Mouse (Mus musculus) liver, embryonic 11.5 days (tissue): ENCODE data around the gene Abca5. TPM values are rescaled to one million over a fixed set of nuclear protein-coding genes. Genes with fewer than 3 reads are reported as not detected.

ENCODE experiments used
- ATAC-seq: fragments of 200-750 bp; cut with Nextera tagmentation; replicated peaks from 2 replicates; pipeline ENCODE4 v1.8.0; 2017; ENCODE audit warnings: moderate number of reproducible peaks, mild to moderate bottlenecking, moderate TSS enrichment, moderate library complexity; ENCODE audit not compliant: low FRiP score
- DNase-seq: peaks from one replicate; pipeline ENCODE4 v3.0.0-alpha.2; 2017; ENCODE audit warnings: low spot score
- H3K27ac ChIP-seq: fragments of 300-500 bp; sonication (generic); 2 replicates; pipeline ENCODE4 v1.5.1; 2014; ENCODE audit warnings: mild to moderate bottlenecking, low read depth, low read length, control low read depth
- H3K27me3 ChIP-seq: fragments of 300-500 bp; sonication (generic); replicated peaks from 2 replicates; pipeline ENCODE4 v1.6.1; 2014; ENCODE audit warnings: low read length, mixed read lengths; ENCODE audit not compliant: control insufficient read depth, insufficient read depth
- H3K36me3 ChIP-seq: fragments of 300-500 bp; sonication (generic); 2 replicates; pipeline ENCODE4 v1.6.1; 2014; ENCODE audit warnings: mild to moderate bottlenecking, low read length, moderate library complexity, mixed read lengths; ENCODE audit not compliant: control insufficient read depth, insufficient read depth
- H3K4me1 ChIP-seq: fragments of 300-500 bp; sonication (generic); replicated peaks from 2 replicates; pipeline ENCODE4 v1.6.1; 2014; ENCODE audit warnings: low read length, mixed read lengths; ENCODE audit not compliant: control insufficient read depth, insufficient read depth
- H3K4me2 ChIP-seq: fragments of 300-500 bp; sonication (generic); 2 replicates; pipeline ENCODE4 v1.6.1; 2014; ENCODE audit warnings: mild to moderate bottlenecking, control low read depth, moderate library complexity
- H3K4me3 ChIP-seq: fragments of 300-500 bp; sonication (generic); 2 replicates; pipeline ENCODE4 v1.5.1; 2014; ENCODE audit warnings: low read depth, low read length, control low read depth
- H3K9ac ChIP-seq: fragments of 300-500 bp; sonication (generic); 2 replicates; pipeline ENCODE4 v1.6.1; 2014; ENCODE audit warnings: low read depth, low read length, control low read depth
- H3K9me3 ChIP-seq: fragments of 300-500 bp; sonication (generic); 2 replicates; pipeline ENCODE4 v1.6.1; 2016; ENCODE audit warnings: low read length, inconsistent platforms, mixed read lengths; ENCODE audit not compliant: control insufficient read depth
- WGBS: fragments of 180-500 bp; shearing (Covaris S2); extraction: QIAGEN DNeasy Blood & Tissue Kit; methylation state at CpG from one replicate; pipeline ENCODE4 v1.1.7; 2014; 5-methylcytosine and 5-hydroxymethylcytosine counted together
- polyA plus RNA-seq: library from polyadenylated mRNA; unstranded; fragments of >200 nt; fragmentation: Nextera tagmentation; extraction: Ambion mirVana; gene quantifications from 2 replicates; pipeline ENCODE4 v1.2.1, GENCODE M21; 2014

Gene Abca5
- polyA plus RNA-seq, 1 experiment from 2014 or later, result 1.5 TPM

GRCm38 (mm10) chr11:110257061-110257460, 80.5 kb downstream of the Abca5 start:
- DNase-seq, result no peak

GRCm38 (mm10) chr11:110252256-110252655, 85.3 kb downstream of the Abca5 start:
- Histone ChIP-seq H3K4me1 (no peaks in the 10 kb centered on the region), H3K9ac (no peak overlapping the region), H3K4me3 (no peak overlapping the region), H3K27ac (no peak overlapping the region), H3K9me3 (no peaks in the 10 kb centered on the region), H3K36me3 (no peaks in the 10 kb centered on the region), H3K4me2 (no peak overlapping the region), H3K27me3 (no peaks in the 10 kb centered on the region)
- WGBS, result 63% methylated on average over 3 of the region's 3 CpGs
- DNase-seq (no peak), ATAC-seq (no peak)

More at GRCm38 (mm10) chr11:110257061-110257460, 80.5 kb downstream of the Abca5 start:
- Histone ChIP-seq H3K36me3 (no peaks in the 10 kb centered on the region), H3K4me3 (no peak overlapping the region), H3K27me3 (no peaks in the 10 kb centered on the region), H3K4me2 (no peak overlapping the region), H3K4me1 (no peaks in the 10 kb centered on the region), H3K27ac (no peak overlapping the region), H3K9me3 (0 out of 2 replicates have a peak, but pooled peaks cover 3% of the 10 kb centered on the region), H3K9ac (no peak overlapping the region)
- WGBS, result 85% methylated on average over 4 of the region's 4 CpGs
- no peak for ATAC-seq

- ATAC-seq (no peak), DNase-seq (no peak)
These were observed 86.0 kb downstream of the Abca5 start, which contains the start of gene Abca6 for GRCm38 (mm10) chr11:110251534-110251933. Gene Abca6 (minus strand): TSS chr11:110251776.

DNA sequence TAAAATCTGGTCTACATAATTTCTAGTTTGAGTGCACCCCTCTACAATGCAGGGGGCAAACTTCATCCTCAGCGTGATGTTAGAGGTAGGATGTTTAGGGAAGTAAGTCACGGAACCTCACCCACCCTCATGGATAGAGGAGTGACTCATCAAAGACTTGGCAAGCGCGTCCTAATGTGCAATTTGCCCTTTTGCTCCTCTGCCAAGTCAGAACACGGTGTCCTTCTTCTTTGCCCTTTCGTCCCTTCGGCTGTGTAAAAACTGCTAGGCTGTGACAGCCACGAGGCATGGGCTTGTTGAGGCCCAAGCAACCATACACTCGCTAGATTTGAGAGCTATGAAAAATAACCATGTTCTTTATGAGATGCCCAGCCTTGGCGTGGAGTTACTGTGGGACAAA, 92.8 kb downstream of the Abca5 start:
- DNase-seq (no peak), ATAC-seq (no peak)
- WGBS, result 83% methylated on average over 10 of the region's 10 CpGs

More at GRCm38 (mm10) chr11:110251534-110251933, 86.0 kb downstream of the Abca5 start, which contains the start of gene Abca6:
- Histone ChIP-seq H3K27me3 (no peaks in the 10 kb centered on the region), H3K4me2 (peak within 1 kb of the TSS; percentile 40), H3K4me1 (no peaks in the 10 kb centered on the region), H3K9ac (no peak within 1 kb of the TSS), H3K9me3 (no peaks in the 10 kb centered on the region), H3K4me3 (peak within 1 kb of the TSS; percentile 17; the same call in 1 of the 2 replicates), H3K36me3 (no peaks in the 10 kb centered on the region), H3K27ac (no peak within 1 kb of the TSS)
- 26% methylated on average over 8 of the region's 8 CpGs for WGBS

GRCm38 (mm10) chr11:110237466-110237865, 100.0 kb downstream of the Abca5 start:
- 66% methylated on average over 2 of the region's 2 CpGs for WGBS
- Histone ChIP-seq H3K9ac (no peak overlapping the region), H3K36me3 (no peaks in the 10 kb centered on the region), H3K4me3 (no peak overlapping the region), H3K4me1 (no peaks in the 10 kb centered on the region), H3K27ac (no peak overlapping the region), H3K27me3 (no peaks in the 10 kb centered on the region), H3K9me3 (no peaks in the 10 kb centered on the region), H3K4me2 (no peak overlapping the region)
- DNase-seq (no peak), ATAC-seq (no peak)

More for the DNA sequence above, 92.8 kb downstream of the Abca5 start:
- Histone ChIP-seq H3K9ac (no peak overlapping the region), H3K4me1 (no peaks in the 10 kb centered on the region), H3K27ac (no peak overlapping the region), H3K36me3 (no peaks in the 10 kb centered on the region), H3K27me3 (no peaks in the 10 kb centered on the region), H3K4me2 (no peak overlapping the region), H3K9me3 (no peaks in the 10 kb centered on the region), H3K4me3 (no peak overlapping the region)

DNA sequence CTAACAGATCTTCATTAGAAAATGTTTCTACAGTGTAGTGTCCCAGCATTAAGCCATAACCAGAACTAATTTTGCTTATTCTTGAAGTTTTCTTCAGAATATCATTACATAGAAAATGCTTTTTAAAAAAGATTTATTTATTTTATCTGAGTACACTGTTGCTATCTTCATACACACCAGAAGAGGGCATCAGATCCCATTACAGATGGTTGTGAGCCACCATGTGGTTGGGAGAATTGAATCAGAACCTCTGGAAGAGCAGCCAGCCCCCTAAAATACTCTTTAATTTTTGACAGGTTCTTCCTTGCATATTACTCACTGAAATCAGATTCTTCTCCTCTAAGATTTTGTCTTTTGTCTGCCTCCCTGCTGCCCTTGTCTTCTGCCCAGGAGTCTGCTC, 104.5 kb downstream of the Abca5 start:
- no peaks in the 10 kb centered on the region for H3K27me3 ChIP-seq
- H3K4me2 ChIP-seq, result no peak overlapping the region
- no peaks in the 10 kb centered on the region for H3K9me3 ChIP-seq
- ATAC-seq (no peak), DNase-seq (no peak)
- H3K9ac ChIP-seq, result no peak overlapping the region
- H3K36me3 ChIP-seq, result no peaks in the 10 kb centered on the region
- H3K4me3 ChIP-seq, result no peak overlapping the region
- H3K27ac ChIP-seq, result no peak overlapping the region
- no peaks in the 10 kb centered on the region for H3K4me1 ChIP-seq

Other genes starting within 250 kb of the Abca5 start
- 0.10 and 0.56 TPM in 2 replicates for gene Abca8a, start 241.7 kb downstream of the Abca5 start, polyA plus RNA-seq
- gene Abca9, start 169.5 kb downstream of the Abca5 start, polyA plus RNA-seq, result 0.83 and 0.84 TPM in 2 replicates
- 3.5 and 4.5 TPM in 2 replicates for gene Abca6, start 85.9 kb downstream of the Abca5 start, polyA plus RNA-seq
- gene Map2k6, start 61.4 kb upstream of the Abca5 start, polyA plus RNA-seq, result 14.8 and 15.0 TPM in 2 replicates